In the genomic region with DNA sequence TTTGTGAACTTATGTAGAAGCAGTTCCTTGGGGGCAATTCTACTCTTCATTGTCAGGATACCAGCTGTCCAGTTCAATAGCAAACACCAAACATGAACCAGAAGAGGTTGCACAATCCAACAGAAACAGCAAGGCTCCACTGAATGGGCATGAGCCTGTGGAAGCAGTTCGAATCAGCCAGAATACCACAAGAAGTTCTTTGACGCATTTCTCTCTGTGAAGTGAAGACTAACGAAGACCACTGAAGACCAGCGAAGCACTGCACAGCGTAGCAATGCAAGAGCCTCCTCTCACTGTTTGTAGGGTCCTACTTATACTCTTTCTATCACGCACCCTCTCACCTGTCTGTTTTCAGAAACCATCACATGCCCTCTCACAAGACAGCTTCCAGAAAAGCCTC, we compare ENCODE assay signal across 19 mouse cellular contexts.
DNase-seq lines count a peak whose midpoint lies in the region; ATAC-seq and TF ChIP-seq lines count a peak whose summit lies in the region.
"Had no signal": no experiment of that assay in that cellular context is flagged by ENCODE, and none has a peak within 500 bp of the region (broad histone marks: within the 10 kb centered on the region; RNA-seq: fewer than 3 reads in every experiment).

No protein-coding gene starts in this region.

- H3K79me2 ChIP-seq in heart, adult 2 months (replicated peaks; ENCODE audit: control insufficient read depth, insufficient read depth, low read length) = no peaks in the 10 kb centered on the region

- TF ChIP-seq CTCF in heart, adult 2 months (IDR thresholded peaks at IDR 0.05) = no peak

- no peaks in the 10 kb centered on the region for H3K36me3 ChIP-seq in heart, embryonic 10.5 days
- no peaks in the 10 kb centered on the region for H3K36me3 ChIP-seq in heart, adult 2 months (ENCODE audit: control insufficient read depth, insufficient read depth, low read length)
- H3K36me3 ChIP-seq in midbrain, embryonic 11.5 days (ENCODE audit: control insufficient read depth, insufficient read depth, low read length) = no peaks in the 10 kb centered on the region
- no peaks in the 10 kb centered on the region for H3K36me3 ChIP-seq in midbrain, embryonic 16.5 days (ENCODE audit: control insufficient read depth, insufficient read depth, low read length)
- H3K36me3 ChIP-seq: G1E had no signal

- H3K4me1 ChIP-seq in heart, embryonic 10.5 days = no peaks in the 10 kb centered on the region
- no peaks in the 10 kb centered on the region for H3K4me1 ChIP-seq in heart, adult 2 months (ENCODE audit: control insufficient read depth, insufficient read depth, low read length)
- H3K4me1 ChIP-seq in midbrain, embryonic 11.5 days (ENCODE audit: control insufficient read depth, insufficient read depth, low read length) = peaks cover 4% of the 10 kb centered on the region; the same call in 1 of the 2 replicates
- peaks cover 11% of the 10 kb centered on the region for H3K4me1 ChIP-seq in midbrain, embryonic 16.5 days (ENCODE audit: control insufficient read depth, insufficient read depth, low read length)

- no peak for TF ChIP-seq EP300 in heart, adult 2 months (IDR thresholded peaks at IDR 0.05; ENCODE audit: insufficient read depth, low read depth, low read length)

- intact Hi-C loops in heart, adult 2 months (cut with DNase I) = loop anchor here (5.0 to 10.0 kb wide), 4 partner anchors 203 to 350 kb away; no protein-coding TSS in a partner anchor

- no peak overlapping the region for H3K27ac ChIP-seq in heart, embryonic 10.5 days
- no peak overlapping the region for H3K27ac ChIP-seq in heart, adult 2 months
- no peak overlapping the region for H3K27ac ChIP-seq in midbrain, embryonic 11.5 days (ENCODE audit: low read depth, low read length)
- no peak overlapping the region for H3K27ac ChIP-seq in midbrain, embryonic 16.5 days (ENCODE audit: low read length)

- H3K27me3 ChIP-seq in heart, embryonic 10.5 days (ENCODE audit: insufficient read depth, poor library complexity, severe bottlenecking) = peaks cover 1% of the 10 kb centered on the region
- no peaks in the 10 kb centered on the region for H3K27me3 ChIP-seq in heart, adult 2 months (ENCODE audit: control insufficient read depth, insufficient read depth, low read length)
- no peaks in the 10 kb centered on the region for H3K27me3 ChIP-seq in midbrain, embryonic 11.5 days (ENCODE audit: control insufficient read depth, insufficient read depth, low read length)
- H3K27me3 ChIP-seq in midbrain, embryonic 16.5 days (ENCODE audit: control insufficient read depth, insufficient read depth, low read depth, low read length) = 0 out of 2 replicates have a peak, but pooled peaks cover 2% of the 10 kb centered on the region
- H3K27me3 ChIP-seq: CH12.LX had no signal

- no peak for ATAC-seq in midbrain, embryonic 11.5 days (ENCODE audit: low FRiP score)
- no peak for ATAC-seq in midbrain, embryonic 16.5 days
- ATAC-seq: activated CD4-positive, CD25-positive, alpha-beta regulatory T cell, adult 4 months; CD4-positive, CD25-positive, alpha-beta regulatory T cell, adult 4 months; Patski had no signal

- TF ChIP-seq POLR2A in heart, adult 2 months (IDR thresholded peaks at IDR 0.05; ENCODE audit: insufficient read depth, low read depth, low read length) = no peak

- peak; percentile 58 for DNase-seq in heart, embryonic 10.5 days (ENCODE audit: low spot score)
- DNase-seq in heart, adult 2 months = no peak
- peak; percentile 56 for DNase-seq in midbrain, embryonic 11.5 days (ENCODE audit: low spot score, missing footprints)
- DNase-seq: adrenal gland, adult 2 months; adrenal gland, adult 8-10 months; adrenal gland, postnatal 10 days; adrenal gland, postnatal 14 days; adrenal gland, postnatal 25 days; adrenal gland, postnatal 36 days; B cell, adult 2 months; cerebellum, adult 11 months; cerebellum, adult 11-12 months; cerebellum, adult 18-20 months had no signal

- no peaks in the 10 kb centered on the region for H3K9me3 ChIP-seq in heart, embryonic 10.5 days
- no peaks in the 10 kb centered on the region for H3K9me3 ChIP-seq in midbrain, embryonic 11.5 days (ENCODE audit: control insufficient read depth, low read length)
- no peaks in the 10 kb centered on the region for H3K9me3 ChIP-seq in midbrain, embryonic 16.5 days (replicated peaks; ENCODE audit: control insufficient read depth, low read length, poor library complexity, severe bottlenecking)
- H3K9me3 ChIP-seq: G1E had no signal

- no peak overlapping the region for H3K4me3 ChIP-seq in heart, embryonic 10.5 days
- no peak overlapping the region for H3K4me3 ChIP-seq in heart, adult 2 months
- H3K4me3 ChIP-seq in midbrain, embryonic 11.5 days (ENCODE audit: low read depth, low read length) = no peak overlapping the region
- H3K4me3 ChIP-seq in midbrain, embryonic 16.5 days (ENCODE audit: low read depth, low read length) = no peak overlapping the region

- no peak overlapping the region for H3K9ac ChIP-seq in heart, adult 2 months (ENCODE audit: low read depth, low read length)
- H3K9ac ChIP-seq in midbrain, embryonic 11.5 days (ENCODE audit: low read length) = no peak overlapping the region
- no peak overlapping the region for H3K9ac ChIP-seq in midbrain, embryonic 16.5 days (ENCODE audit: low read depth, low read length)

- 82% methylated on average over 6 of the region's 6 CpGs for WGBS in heart, embryonic 10.5 days
- WGBS in heart, adult 2 months = 87% methylated on average over 6 of the region's 6 CpGs
- WGBS in midbrain, embryonic 11.5 days = 90% methylated on average over 6 of the region's 6 CpGs
- 85% methylated on average over 6 of the region's 6 CpGs for WGBS in midbrain, embryonic 16.5 days

- H3K4me2 ChIP-seq in midbrain, embryonic 11.5 days = no peak overlapping the region
- no peak overlapping the region for H3K4me2 ChIP-seq in midbrain, embryonic 16.5 days (ENCODE audit: low read length)

Comparison
In these comparisons a context has a peak if more than half of its experiments do, and no peak if none do; other contexts are left out.
1. DNase-seq: peak in heart, embryonic 10.5 days (single experiment) and midbrain, embryonic 11.5 days (single experiment); none in heart, adult 2 months (0 of 2).